ENCODE assay signal across 23 mouse cellular contexts in the genomic region with DNA sequence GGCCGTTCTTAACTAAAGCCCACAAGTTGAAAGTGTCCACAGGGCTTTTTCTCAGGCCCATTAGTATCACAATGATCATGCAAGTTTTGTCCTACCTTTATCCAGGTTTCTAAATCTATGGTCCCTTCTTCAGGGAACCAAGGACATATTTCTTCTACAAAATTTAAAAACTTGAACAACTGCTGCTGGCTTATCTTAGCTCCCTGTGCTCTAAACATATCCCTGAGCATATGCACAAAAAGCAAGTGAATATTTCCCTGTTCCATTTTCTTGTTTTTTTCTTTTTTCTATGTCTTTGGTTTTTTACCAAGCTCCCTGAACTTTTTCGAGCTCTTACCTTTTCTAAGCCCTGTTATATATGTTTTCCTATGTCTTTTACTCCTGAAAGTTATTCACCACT.
"Had no signal": no experiment of that assay in that cellular context is flagged by ENCODE, and none has a peak within 500 bp of the region (broad histone marks: within the 10 kb centered on the region; RNA-seq: fewer than 3 reads in every experiment).

No protein-coding gene starts in this region.

- DNase-seq: forebrain, postnatal 0 days; gastrocnemius, postnatal 14 days; gastrocnemius, postnatal 36 days; heart, adult 11 months; heart, adult 2 months; heart, postnatal 14 days; heart, postnatal 36 days; kidney, adult 18-20 months; kidney, postnatal 10 days; kidney, postnatal 25 days; kidney, postnatal 4 days; liver had no signal

- H3K36me3 ChIP-seq: heart, embryonic 13.5 days; heart, embryonic 15.5 days; hindbrain, embryonic 13.5 days; hindbrain, embryonic 15.5 days; intestine, embryonic 15.5 days; limb, embryonic 10.5 days; limb, embryonic 12.5 days had no signal

- H3K4me3 ChIP-seq: heart, adult 2 months; heart, embryonic 13.5 days; heart, embryonic 15.5 days; hindbrain, embryonic 13.5 days; hindbrain, embryonic 15.5 days; intestine, embryonic 15.5 days; layer of hippocampus, adult 2 months; left cerebral cortex, adult 2 months; limb, embryonic 10.5 days; limb, embryonic 12.5 days had no signal

- H3K27me3 ChIP-seq: heart, embryonic 13.5 days; heart, embryonic 15.5 days; hindbrain, embryonic 13.5 days; hindbrain, embryonic 15.5 days; intestine, embryonic 15.5 days; limb, embryonic 12.5 days had no signal

- H3K9ac ChIP-seq: forebrain, postnatal 0 days; heart, embryonic 13.5 days; heart, embryonic 15.5 days; hindbrain, embryonic 13.5 days; hindbrain, embryonic 15.5 days; intestine, embryonic 15.5 days; limb, embryonic 12.5 days had no signal

- H3K9me3 ChIP-seq: heart, embryonic 13.5 days; heart, embryonic 15.5 days; hindbrain, embryonic 13.5 days; hindbrain, embryonic 15.5 days; intestine, embryonic 15.5 days; limb, embryonic 10.5 days; limb, embryonic 12.5 days had no signal

- ATAC-seq: forebrain, postnatal 0 days; inflammation-experienced regulatory T-cells, adult 6 months; intestine, embryonic 15.5 days had no signal

- H3K4me1 ChIP-seq: heart, embryonic 13.5 days; heart, embryonic 15.5 days; hindbrain, embryonic 13.5 days; hindbrain, embryonic 15.5 days; intestine, embryonic 15.5 days; limb, embryonic 10.5 days; limb, embryonic 12.5 days had no signal

- H3K4me2 ChIP-seq: heart, embryonic 11.5 days; heart, embryonic 13.5 days; heart, embryonic 15.5 days; hindbrain, embryonic 13.5 days; hindbrain, embryonic 15.5 days; intestine, embryonic 15.5 days; limb, embryonic 12.5 days had no signal

- H3K27ac ChIP-seq: heart, adult 2 months; heart, embryonic 13.5 days; heart, embryonic 15.5 days; hindbrain, embryonic 13.5 days; hindbrain, embryonic 15.5 days; intestine, embryonic 15.5 days; layer of hippocampus, adult 2 months; left cerebral cortex, adult 2 months; limb, embryonic 10.5 days; limb, embryonic 12.5 days had no signal
